Mouse (Mus musculus) MEL (cell line): ENCODE results near the gene Mkln1.

Experiments
- CHD1 ChIP-seq: IDR thresholded peaks from 2 replicates; pipeline ENCODE4 v1.6.1; 2012; ENCODE audit warnings: low read depth, mild to moderate bottlenecking, inconsistent platforms, low read length, improper control_type of control experiment
- CTCF ChIP-seq, 3 experiments: IDR thresholded peaks in 2 of 3; conservative IDR thresholded peaks in 1 of 3; 2 replicates each; pipeline ENCODE4 v1.5.1; 2011 to 2012; ENCODE audit warnings: low read length in 3 of 3, low read depth in 2 of 3, mild to moderate bottlenecking in 2 of 3, improper control_type of control experiment in 1 of 3, inconsistent platforms in 1 of 3, mixed read lengths in 1 of 3, moderate library complexity in 1 of 3; ENCODE audit not compliant: control insufficient read depth in 1 of 3, insufficient read depth in 1 of 3, poor library complexity in 1 of 3, severe bottlenecking in 1 of 3
- EP300 ChIP-seq, 2 experiments: IDR thresholded peaks; 2 replicates each; pipeline ENCODE4 v1.6.1; 2011; ENCODE audit warnings: improper control_type of control experiment in 2 of 2, low read length in 2 of 2, low read depth in 1 of 2, mild to moderate bottlenecking in 1 of 2
- MAFK ChIP-seq: IDR thresholded peaks from 2 replicates; pipeline ENCODE4 v1.6.1; 2011; ENCODE audit warnings: low read depth, mild to moderate bottlenecking, low read length, improper control_type of control experiment, borderline replicate concordance
- POLR2A ChIP-seq, 2 experiments: IDR thresholded peaks; 2 replicates each; pipeline ENCODE4 v1.6.1; 2011 to 2012; ENCODE audit warnings: low read length in 2 of 2, mild to moderate bottlenecking in 2 of 2, control low read depth in 1 of 2, improper control_type of control experiment in 1 of 2, low read depth in 1 of 2, moderate library complexity in 1 of 2; ENCODE audit not compliant: control insufficient read depth in 1 of 2, insufficient read depth in 1 of 2, poor library complexity in 1 of 2
- RCOR1 ChIP-seq: IDR thresholded peaks from 2 replicates; pipeline ENCODE4 v1.6.1; 2012; ENCODE audit warnings: low read depth, mild to moderate bottlenecking, inconsistent platforms, low read length, improper control_type of control experiment
- TAL1 ChIP-seq: IDR thresholded peaks from 2 replicates; pipeline ENCODE4 v1.6.1; 2012; ENCODE audit warnings: mild to moderate bottlenecking, inconsistent platforms, low read length, moderate library complexity, mixed read lengths
- TBP ChIP-seq: IDR thresholded peaks from 2 replicates; pipeline ENCODE4 v1.8.0; 2011; ENCODE audit warnings: low read depth, low read length, improper control_type of control experiment
- ZKSCAN1 ChIP-seq: IDR thresholded peaks from 2 replicates; pipeline ENCODE4 v1.6.1; 2012; ENCODE audit warnings: low read depth, mild to moderate bottlenecking, inconsistent platforms, low read length, improper control_type of control experiment, moderate library complexity

- TF ChIP-seq TBP (no peak), POLR2A (IDR thresholded peaks at IDR 0.05; ENCODE audit: control insufficient read depth in 1 of 2, insufficient read depth in 1 of 2, low read depth in 1 of 2, low read length in 2 of 2, poor library complexity in 1 of 2) (no peak), CHD1 (no peak), CTCF (IDR thresholded peaks at IDR 0.05 in 2 of 3, conservative IDR thresholded peaks at IDR 0.05 in 1 of 3; ENCODE audit: control insufficient read depth in 1 of 3, insufficient read depth in 1 of 3, low read depth in 2 of 3, low read length in 3 of 3, poor library complexity in 1 of 3, severe bottlenecking in 1 of 3) (no peak), TAL1 (no peak), EP300 (IDR thresholded peaks at IDR 0.05; ENCODE audit: low read depth in 1 of 2, low read length in 2 of 2) (no peak), RCOR1 (no peak), ZKSCAN1 (no peak), MAFK (no peak)
Measured at GRCm38 (mm10) chr6:31550876-31551532, 152.5 kb downstream of the Mkln1 start.
